Mouse (Mus musculus) bone marrow macrophage, adult 2 months (primary cell): ENCODE data around the gene Tbx3.

ENCODE experiments used
- CTCF ChIP-seq: IDR thresholded peaks from 2 replicates; pipeline ENCODE4 v1.5.1; 2012; ENCODE audit warnings: low read depth, mild to moderate bottlenecking, low read length, moderate library complexity
- POLR2A ChIP-seq: IDR thresholded peaks from 2 replicates; pipeline ENCODE4 v1.6.1; 2012; ENCODE audit warnings: mild to moderate bottlenecking, low read depth, low read length, borderline replicate concordance

- TF ChIP-seq CTCF (no peak), POLR2A (no peak)
Measured at GRCm38 (mm10) chr5:119680329-119681010, 10.0 kb downstream of the Tbx3 start.
